In genomic region chr11:96399923-96400322, GRCm38 (mm10) we compare ENCODE assay signal across 14 mouse cellular contexts. TPM values are rescaled to one million over a fixed set of nuclear protein-coding genes. Genes with fewer than 3 reads are reported as not detected.
DNase-seq lines count a peak whose midpoint lies in the region; ATAC-seq lines count a peak whose summit lies in the region.
"Had no signal": no experiment of that assay in that cellular context is flagged by ENCODE, and none has a peak within 500 bp of the region (broad histone marks: within the 10 kb centered on the region; RNA-seq: fewer than 3 reads in every experiment).

No protein-coding gene starts in this region.

- no peak for ATAC-seq in kidney, embryonic 16.5 days (ENCODE audit: low FRiP score, low TSS enrichment)
- no peak for ATAC-seq in kidney, embryonic 15.5 days (replicated peaks; ENCODE audit: low FRiP score)
- peak; percentile 85 for ATAC-seq in megakaryocyte progenitor cell, adult 5-6 weeks (replicated peaks; ENCODE audit: poor library complexity)
- no peak for ATAC-seq in inflammation-experienced regulatory T-cells, adult 6 months

- 0 out of 2 replicates have a peak overlapping the region, but pooled peaks have one; percentile 15 for H3K27ac ChIP-seq in kidney, embryonic 16.5 days (ENCODE audit: low read length)
- H3K27ac ChIP-seq in kidney, embryonic 15.5 days, result no peak overlapping the region
- H3K27ac ChIP-seq: embryonic facial prominence, embryonic 13.5 days had no signal

- 25% methylated on average over 8 of the region's 8 CpGs for WGBS in kidney, embryonic 16.5 days
- 25% methylated on average over 8 of the region's 8 CpGs for WGBS in kidney, embryonic 15.5 days

- peak; percentile 50 for DNase-seq in embryo, embryonic 10.5 days (ENCODE audit: low spot score)
- DNase-seq in heart, postnatal 36 days, result peak; percentile 16 to 26
- no peak for DNase-seq in ovary, postnatal 14 days (ENCODE audit: low spot score)
- no peak for DNase-seq in left cerebral cortex, adult 11 months (ENCODE audit: low spot score)
- DNase-seq: gastrocnemius, postnatal 36 days; layer of hippocampus, postnatal 36 days; midbrain, embryonic 14.5 days; retina, postnatal 1 day; thymus, postnatal 14 days had no signal

- H3K36me3 ChIP-seq in kidney, embryonic 16.5 days (ENCODE audit: insufficient read depth, low read length), result no peaks in the 10 kb centered on the region
- H3K36me3 ChIP-seq in kidney, embryonic 15.5 days, result no peaks in the 10 kb centered on the region
- H3K36me3 ChIP-seq: embryonic facial prominence, embryonic 13.5 days had no signal

- H3K9me3 ChIP-seq in kidney, embryonic 16.5 days (ENCODE audit: low read length), result no peaks in the 10 kb centered on the region
- H3K9me3 ChIP-seq in kidney, embryonic 15.5 days (replicated peaks), result no peaks in the 10 kb centered on the region
- H3K9me3 ChIP-seq: embryonic facial prominence, embryonic 13.5 days had no signal

- peaks cover 35% of the 10 kb centered on the region for H3K4me1 ChIP-seq in kidney, embryonic 16.5 days (ENCODE audit: insufficient read depth, low read length)
- H3K4me1 ChIP-seq in kidney, embryonic 15.5 days, result peaks cover 51% of the 10 kb centered on the region

- no peak overlapping the region for H3K4me2 ChIP-seq in kidney, embryonic 16.5 days (replicated peaks; ENCODE audit: low read depth, low read length)
- no peak overlapping the region for H3K4me2 ChIP-seq in kidney, embryonic 15.5 days
- H3K4me2 ChIP-seq: embryonic facial prominence, embryonic 13.5 days had no signal

- no peak overlapping the region for H3K4me3 ChIP-seq in kidney, embryonic 16.5 days (ENCODE audit: low read length)
- H3K4me3 ChIP-seq in kidney, embryonic 15.5 days (replicated peaks), result no peak overlapping the region
- H3K4me3 ChIP-seq: embryonic facial prominence, embryonic 13.5 days had no signal

- H3K27me3 ChIP-seq in kidney, embryonic 16.5 days (ENCODE audit: insufficient read depth, low read length), result no peaks in the 10 kb centered on the region
- H3K27me3 ChIP-seq in kidney, embryonic 15.5 days, result no peaks in the 10 kb centered on the region

- no peak overlapping the region for H3K9ac ChIP-seq in kidney, embryonic 16.5 days (replicated peaks; ENCODE audit: low read length)
- H3K9ac ChIP-seq in kidney, embryonic 15.5 days, result no peak overlapping the region
- H3K9ac ChIP-seq: embryonic facial prominence, embryonic 13.5 days had no signal

- intact Hi-C loops in heart, postnatal 36 days (cut with DNase I), result no loop called here

RNA-seq across cellular contexts. Expression of gene Hoxb1, which starts 34.4 kb away (rescaled TPM):
- 0.08 and 0.12 TPM in 2 replicates for polyA plus RNA-seq in kidney, embryonic 16.5 days (2015; fragmentation: Nextera tagmentation; extraction: Ambion mirVana)
- polyA plus RNA-seq in kidney, embryonic 15.5 days (2015; fragmentation: Nextera tagmentation; extraction: Ambion mirVana), result 0.27 and 0.35 TPM in 2 replicates
- total RNA-seq in heart, postnatal 36 days (2021), result not detected
- not detected in 2 replicates for total RNA-seq in megakaryocyte progenitor cell, adult 5-6 weeks (2015)
- total RNA-seq in megakaryocyte progenitor cell, adult 5-6 weeks (2017), result not detected in 2 replicates
- not detected for polyA plus RNA-seq in inflammation-experienced regulatory T-cells, adult 6 months (2017; shearing (Covaris generic))
- total RNA-seq: gastrocnemius, postnatal 36 days; layer of hippocampus, postnatal 36 days had no signal
- polyA plus RNA-seq: embryonic facial prominence, embryonic 13.5 days; midbrain, embryonic 14.5 days had no signal

RNA-seq across cellular contexts. Expression of gene Hoxb2, which starts 49.6 kb away (rescaled TPM):
- polyA plus RNA-seq in kidney, embryonic 16.5 days (2015; fragmentation: Nextera tagmentation; extraction: Ambion mirVana), result 34.4 and 36.1 TPM in 2 replicates
- 45.7 and 45.9 TPM in 2 replicates for polyA plus RNA-seq in kidney, embryonic 15.5 days (2015; fragmentation: Nextera tagmentation; extraction: Ambion mirVana)
- 1 to 10 TPM in 1 of 2 experiments, under 1 TPM in 1; 0.51 to 1.1 TPM for total RNA-seq in heart, postnatal 36 days (2021)
- 0.07 and 0.49 TPM in 2 replicates for total RNA-seq in megakaryocyte progenitor cell, adult 5-6 weeks (2015)
- 0.12 and 0.14 TPM in 2 replicates for total RNA-seq in megakaryocyte progenitor cell, adult 5-6 weeks (2017)
- not detected for polyA plus RNA-seq in inflammation-experienced regulatory T-cells, adult 6 months (2017; shearing (Covaris generic))
- total RNA-seq: layer of hippocampus, postnatal 36 days had no signal

Comparison
In these comparisons a context has a peak if more than half of its experiments do, and no peak if none do; other contexts are left out.
1. DNase-seq: peak in embryo, embryonic 10.5 days (single experiment) and heart, postnatal 36 days (2 of 2); none in ovary, postnatal 14 days (single experiment) and left cerebral cortex, adult 11 months (single experiment).
2. RNA of gene Hoxb2, which starts 49.6 kb away (polyA plus RNA-seq): 45.7 to 45.9 TPM in kidney, embryonic 15.5 days and 34.4 to 36.1 TPM in kidney, embryonic 16.5 days; not detected in inflammation-experienced regulatory T-cells, adult 6 months; every median in the first group is over 10 times any median in the second.